ENCODE assay signal across 11 mouse cellular contexts in genomic region chr5:112493492-112493891, GRCm38 (mm10). TPM values are rescaled to one million over a fixed set of nuclear protein-coding genes. Genes with fewer than 3 reads are reported as not detected.
DNase-seq lines count a peak whose midpoint lies in the region; ATAC-seq and TF ChIP-seq lines count a peak whose summit lies in the region.
"Had no signal": no experiment of that assay in that cellular context is flagged by ENCODE, and none has a peak within 500 bp of the region (broad histone marks: within the 10 kb centered on the region; RNA-seq: fewer than 3 reads in every experiment).

No protein-coding gene starts in this region.

- peaks cover 58% of the 10 kb centered on the region for H3K27me3 ChIP-seq in heart, embryonic 12.5 days (replicated peaks)
- H3K27me3 ChIP-seq in midbrain, postnatal 0 days (ENCODE audit: insufficient read depth, low read length): no peaks in the 10 kb centered on the region
- no peaks in the 10 kb centered on the region for H3K27me3 ChIP-seq in cerebellum, adult 2 months (ENCODE audit: control insufficient read depth, insufficient read depth, low read length)
- H3K27me3 ChIP-seq: neural tube, embryonic 12.5 days had no signal

- H3K4me3 ChIP-seq in heart, embryonic 12.5 days: no peak overlapping the region
- H3K4me3 ChIP-seq in midbrain, postnatal 0 days (ENCODE audit: low read depth, low read length): no peak overlapping the region
- H3K4me3 ChIP-seq in cerebellum, adult 2 months (replicated peaks; ENCODE audit: insufficient read depth, low read depth, low read length): no peak overlapping the region
- H3K4me3 ChIP-seq: neural tube, embryonic 12.5 days had no signal

- 0 out of 2 replicates have a peak overlapping the region, but pooled peaks have one; percentile 27 for H3K4me2 ChIP-seq in heart, embryonic 12.5 days
- no peak overlapping the region for H3K4me2 ChIP-seq in midbrain, postnatal 0 days (ENCODE audit: low read depth, low read length, poor library complexity, severe bottlenecking)
- H3K4me2 ChIP-seq: neural tube, embryonic 12.5 days had no signal

- peaks cover 10% of the 10 kb centered on the region; the same call in 1 of the 2 replicates for H3K4me1 ChIP-seq in heart, embryonic 12.5 days (replicated peaks)
- H3K4me1 ChIP-seq in midbrain, postnatal 0 days (ENCODE audit: insufficient read depth, low read length): no peaks in the 10 kb centered on the region
- H3K4me1 ChIP-seq in cerebellum, adult 2 months (ENCODE audit: control insufficient read depth, insufficient read depth, low read length): peaks cover 45% of the 10 kb centered on the region

- TF ChIP-seq POLR2A in brain, embryonic 14.5 days (IDR thresholded peaks at IDR 0.05; ENCODE audit: borderline replicate concordance, extremely low read depth, insufficient read depth, insufficient read length, poor library complexity, severe bottlenecking): no peak
- TF ChIP-seq POLR2A in cerebellum, adult 2 months (IDR thresholded peaks at IDR 0.05; ENCODE audit: borderline replicate concordance, insufficient read depth, low read length): no peak

- no peaks in the 10 kb centered on the region for H3K9me3 ChIP-seq in heart, embryonic 12.5 days (replicated peaks)
- H3K9me3 ChIP-seq in midbrain, postnatal 0 days (ENCODE audit: low read length): no peaks in the 10 kb centered on the region
- H3K9me3 ChIP-seq: neural tube, embryonic 12.5 days had no signal

- no peak for TF ChIP-seq CTCF in brain, embryonic 14.5 days (IDR thresholded peaks at IDR 0.05; ENCODE audit: borderline replicate concordance, extremely low read depth, insufficient read depth, insufficient read length)
- no peak for TF ChIP-seq CTCF in midbrain, postnatal 0 days (IDR thresholded peaks at IDR 0.05)
- TF ChIP-seq CTCF in cerebellum, adult 2 months (IDR thresholded peaks at IDR 0.05; ENCODE audit: borderline replicate concordance, insufficient read depth, low read depth, low read length): no peak

- H3K36me3 ChIP-seq in heart, embryonic 12.5 days: no peaks in the 10 kb centered on the region
- no peaks in the 10 kb centered on the region for H3K36me3 ChIP-seq in midbrain, postnatal 0 days (ENCODE audit: insufficient read depth, low read length)
- H3K36me3 ChIP-seq: neural tube, embryonic 12.5 days had no signal

- intact Hi-C loops in heart, postnatal 25 days (cut with DNase I): no loop called here

- WGBS in heart, embryonic 12.5 days: 30% methylated on average over 11 of the region's 11 CpGs
- whole genome bisulfite sequencing in midbrain, postnatal 0 days: 35% methylated on average over 11 of the region's 11 CpGs
- WGBS in cerebellum, adult 2 months: 53% methylated on average over 11 of the region's 11 CpGs

- H3K27ac ChIP-seq in heart, embryonic 12.5 days (ENCODE audit: poor library complexity, severe bottlenecking): no peak overlapping the region
- 0 out of 2 replicates have a peak overlapping the region, but pooled peaks have one; percentile 27 for H3K27ac ChIP-seq in midbrain, postnatal 0 days (ENCODE audit: low read depth, low read length)
- no peak overlapping the region for H3K27ac ChIP-seq in cerebellum, adult 2 months (ENCODE audit: insufficient read depth, low read length)
- H3K27ac ChIP-seq: neural tube, embryonic 12.5 days had no signal

- no peak for DNase-seq in heart, postnatal 25 days (ENCODE audit: low spot score)
- peak; percentile 78 for DNase-seq in brain, embryonic 14.5 days (ENCODE audit: low read depth)
- DNase-seq in layer of hippocampus, postnatal 10 days (ENCODE audit: low spot score in 2 of 2): peak; percentile 29 to 45
- peak; percentile 55 for DNase-seq in midbrain, postnatal 0 days (ENCODE audit: low spot score)
- DNase-seq in spleen, adult 12 weeks (ENCODE audit: low spot score): no peak
- DNase-seq in cerebellum, adult 2 months: no peak

- H3K9ac ChIP-seq in heart, embryonic 12.5 days: no peak overlapping the region
- H3K9ac ChIP-seq in midbrain, postnatal 0 days (replicated peaks; ENCODE audit: low read length, poor library complexity, severe bottlenecking): no peak overlapping the region
- H3K9ac ChIP-seq: neural tube, embryonic 12.5 days had no signal

- ATAC-seq in heart, embryonic 12.5 days (ENCODE audit: insufficient number of reproducible peaks, low FRiP score): peak; percentile 65
- ATAC-seq in frontal cortex, adult (ENCODE audit: low TSS enrichment): peak; percentile 62
- no peak for ATAC-seq in midbrain, postnatal 0 days (ENCODE audit: low FRiP score)
- ATAC-seq: Patski had no signal

RNA-seq across cellular contexts. Expression of gene Gm6588, which starts 44.3 kb away (rescaled TPM):
- not detected in 2 replicates for polyA plus RNA-seq in heart, embryonic 12.5 days (2016; fragmentation: Nextera tagmentation; extraction: Ambion mirVana)
- not detected for total RNA-seq in heart, postnatal 25 days (2021)
- polyA plus RNA-seq in brain, embryonic 14.5 days (2012; rRNA removed): not detected in 2 replicates
- total RNA-seq in layer of hippocampus, postnatal 10 days (2021): not detected
- not detected in 2 replicates for total RNA-seq in midbrain, postnatal 0 days (2014; rRNA removed)
- polyA plus RNA-seq in midbrain, postnatal 0 days (2015; fragmentation: Nextera tagmentation; extraction: Ambion mirVana): 0.29 and 0.39 TPM in 2 replicates
- polyA plus RNA-seq in cerebellum, adult 2 months (2012; rRNA removed): not detected in 2 replicates
- polyA plus RNA-seq: heart, embryonic 16.5 days; Patski had no signal

Comparison
In these comparisons a context has a peak if more than half of its experiments do, and no peak if none do; other contexts are left out.
1. DNase-seq: peak in brain, embryonic 14.5 days (single experiment), layer of hippocampus, postnatal 10 days (2 of 2) and midbrain, postnatal 0 days (single experiment); none in heart, postnatal 25 days (single experiment), spleen, adult 12 weeks (single experiment) and cerebellum, adult 2 months (0 of 2).